Mouse (Mus musculus): Measurements from ENCODE around the gene Pgm5.

The Pgm5 gene

GRCm38 (mm10) chr19:24785056-24785675, 76.5 kb downstream of the Pgm5 start:
- in situ Hi-C loops (cut with MboI; ENCODE audit: low sequenced_read_pairs), result no loop called here

GRCm38 (mm10) chr19:24783736-24784135, 77.9 kb downstream of the Pgm5 start:
- in situ Hi-C loops (cut with MboI; ENCODE audit: low sequenced_read_pairs), result no loop called here

DNA sequence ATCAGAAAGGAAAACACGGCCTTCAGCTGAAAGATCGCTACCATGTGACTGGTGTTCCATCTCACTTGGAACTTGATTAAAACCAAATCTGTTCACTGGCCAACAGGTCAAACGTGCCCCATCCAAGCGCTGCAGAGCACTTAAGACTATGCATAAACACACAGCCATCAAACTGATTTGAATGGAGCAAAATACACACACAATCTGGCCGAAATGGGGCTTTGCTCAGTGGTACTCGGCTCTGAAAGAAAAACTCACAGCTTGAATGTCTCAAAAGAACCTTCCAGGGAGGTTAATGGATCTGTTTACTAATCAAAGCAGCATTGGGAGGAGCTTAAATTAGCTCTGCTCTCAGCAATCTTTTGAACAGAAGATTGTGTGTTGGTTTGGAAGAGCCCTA, 81.7 kb downstream of the Pgm5 start:
- in situ Hi-C loops (cut with MboI; ENCODE audit: low sequenced_read_pairs), result no loop called here

GRCm38 (mm10) chr19:24770345-24770744, 91.3 kb downstream of the Pgm5 start:
- in situ Hi-C loops (cut with MboI; ENCODE audit: low sequenced_read_pairs), result no loop called here

- in situ Hi-C loops (cut with MboI; ENCODE audit: low sequenced_read_pairs), result no loop called here
These were observed 94.3 kb downstream of the Pgm5 start for GRCm38 (mm10) chr19:24767401-24767800.

GRCm38 (mm10) chr19:24762473-24763149, 99.0 kb downstream of the Pgm5 start:
- in situ Hi-C loops (cut with MboI; ENCODE audit: low sequenced_read_pairs), result no loop called here

- in situ Hi-C loops (cut with MboI; ENCODE audit: low sequenced_read_pairs), result no loop called here
These were observed 105.0 kb downstream of the Pgm5 start for GRCm38 (mm10) chr19:24756627-24757026.

- in situ Hi-C loops (cut with MboI; ENCODE audit: low sequenced_read_pairs), result no loop called here
These were observed 107.2 kb downstream of the Pgm5 start for GRCm38 (mm10) chr19:24754440-24754785.

DNA sequence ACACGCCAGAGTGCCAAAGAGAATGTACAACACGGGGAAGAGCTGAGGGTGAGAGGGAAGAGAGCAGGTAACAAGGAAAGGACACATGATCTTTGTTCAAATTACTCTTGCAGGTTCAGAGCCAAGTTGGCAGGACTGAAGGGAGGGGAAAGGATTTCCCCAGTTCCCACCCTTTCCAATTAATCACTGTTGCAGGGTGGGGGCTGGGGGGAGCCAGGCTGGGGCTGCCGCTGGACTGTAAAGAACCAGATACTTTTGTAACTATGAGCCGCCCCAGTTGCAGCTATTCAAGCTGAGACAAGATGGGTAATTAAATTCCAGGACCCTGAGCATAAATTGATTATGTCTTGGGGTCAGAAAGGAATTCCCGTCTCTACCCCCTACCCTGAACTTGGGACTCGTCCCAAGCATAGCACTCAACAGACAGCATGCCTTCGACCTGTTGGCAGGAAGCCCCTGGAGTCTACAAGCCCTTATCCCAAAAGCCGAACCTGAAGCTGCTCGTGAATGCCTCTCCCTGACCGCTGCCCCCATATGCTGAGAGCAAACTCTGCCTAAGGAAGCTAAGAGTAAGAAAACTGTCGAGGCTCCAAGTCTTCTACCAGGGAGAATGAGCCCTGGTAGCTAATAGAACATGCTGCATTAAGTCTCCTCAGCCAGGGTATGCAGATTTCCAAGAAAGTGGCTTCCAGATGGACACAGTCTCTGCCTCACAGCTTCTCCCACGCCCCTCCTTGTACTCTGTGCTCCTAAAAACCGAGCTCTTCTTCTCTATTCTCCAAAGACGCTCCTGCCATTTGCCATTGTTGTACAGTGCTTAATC, 107.8 kb downstream of the Pgm5 start:
- in situ Hi-C loops (cut with MboI; ENCODE audit: low sequenced_read_pairs), result no loop called here

- in situ Hi-C loops (cut with MboI; ENCODE audit: low sequenced_read_pairs), result no loop called here
These were observed 108.6 kb downstream of the Pgm5 start for GRCm38 (mm10) chr19:24752873-24753538.

DNA sequence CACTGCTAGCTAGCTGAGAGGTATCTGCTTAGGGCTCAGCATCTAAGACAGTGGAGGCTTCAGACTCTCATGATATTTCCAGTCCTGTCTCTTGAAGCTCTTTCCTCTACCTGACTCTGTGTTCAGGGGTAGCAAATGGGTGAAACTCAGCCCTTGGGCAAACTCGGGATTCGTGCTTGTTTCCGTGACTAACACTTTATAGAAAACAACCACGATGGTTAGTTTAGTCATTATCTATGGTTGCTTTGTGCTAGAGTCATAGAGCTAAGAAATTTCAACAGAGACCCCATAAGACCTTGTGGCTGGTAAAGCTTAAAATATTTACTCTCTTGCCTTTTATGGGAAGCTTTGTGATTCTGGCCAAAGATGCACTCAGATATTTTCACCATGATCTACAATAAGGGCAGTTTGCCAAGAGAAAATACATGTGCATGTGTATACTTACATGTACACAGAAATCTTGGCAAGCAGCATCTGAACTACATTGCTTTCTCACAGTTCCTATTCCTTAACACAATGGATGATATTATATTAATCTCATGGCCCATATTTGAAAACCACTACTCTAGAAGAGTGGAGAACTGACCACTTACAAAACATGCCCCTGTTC, 115.3 kb downstream of the Pgm5 start:
- in situ Hi-C loops (cut with MboI; ENCODE audit: low sequenced_read_pairs), result no loop called here

DNA sequence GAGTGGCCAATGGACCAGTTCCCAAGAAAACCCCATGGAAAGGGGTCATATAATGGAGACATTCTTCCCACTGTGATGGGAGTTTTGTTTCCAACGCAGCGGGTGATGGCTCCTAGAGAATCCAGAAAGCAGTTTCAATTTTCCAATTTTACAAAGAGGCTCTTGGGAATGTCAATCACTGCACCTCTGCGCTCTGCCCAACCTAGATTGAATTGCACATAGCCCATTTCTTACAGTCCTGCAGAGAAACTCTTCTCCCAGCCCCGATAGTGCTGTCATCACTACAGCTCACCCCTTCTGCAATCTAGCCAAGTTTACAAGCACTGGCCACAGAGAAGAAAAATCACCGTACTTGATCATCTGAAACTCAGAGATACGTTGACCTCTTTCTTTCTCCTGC, 119.0 kb downstream of the Pgm5 start:
- in situ Hi-C loops (cut with MboI; ENCODE audit: low sequenced_read_pairs), result no loop called here

GRCm38 (mm10) chr19:24738786-24739185, 122.9 kb downstream of the Pgm5 start:
- in situ Hi-C loops (cut with MboI; ENCODE audit: low sequenced_read_pairs), result no loop called here

DNA sequence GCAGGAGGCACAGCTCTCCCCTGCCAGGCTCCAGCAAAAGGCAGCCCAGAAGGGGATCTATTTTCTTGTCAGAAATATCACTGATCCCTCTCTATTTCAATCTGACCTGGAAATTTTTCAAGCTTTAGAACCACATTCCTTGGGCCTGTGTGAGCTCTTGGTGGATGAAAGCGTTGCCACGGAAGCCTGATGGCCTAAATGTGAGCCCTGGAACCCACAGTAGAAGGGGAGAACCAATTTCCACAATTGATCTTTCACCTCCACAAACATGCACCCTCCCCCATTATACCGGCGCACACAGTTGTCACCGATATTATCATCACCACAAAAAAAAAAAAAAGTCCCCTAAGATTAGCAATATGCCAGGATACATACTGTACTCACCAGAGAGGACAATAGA, 123.6 kb downstream of the Pgm5 start:
- in situ Hi-C loops (cut with MboI; ENCODE audit: low sequenced_read_pairs), result no loop called here

DNA sequence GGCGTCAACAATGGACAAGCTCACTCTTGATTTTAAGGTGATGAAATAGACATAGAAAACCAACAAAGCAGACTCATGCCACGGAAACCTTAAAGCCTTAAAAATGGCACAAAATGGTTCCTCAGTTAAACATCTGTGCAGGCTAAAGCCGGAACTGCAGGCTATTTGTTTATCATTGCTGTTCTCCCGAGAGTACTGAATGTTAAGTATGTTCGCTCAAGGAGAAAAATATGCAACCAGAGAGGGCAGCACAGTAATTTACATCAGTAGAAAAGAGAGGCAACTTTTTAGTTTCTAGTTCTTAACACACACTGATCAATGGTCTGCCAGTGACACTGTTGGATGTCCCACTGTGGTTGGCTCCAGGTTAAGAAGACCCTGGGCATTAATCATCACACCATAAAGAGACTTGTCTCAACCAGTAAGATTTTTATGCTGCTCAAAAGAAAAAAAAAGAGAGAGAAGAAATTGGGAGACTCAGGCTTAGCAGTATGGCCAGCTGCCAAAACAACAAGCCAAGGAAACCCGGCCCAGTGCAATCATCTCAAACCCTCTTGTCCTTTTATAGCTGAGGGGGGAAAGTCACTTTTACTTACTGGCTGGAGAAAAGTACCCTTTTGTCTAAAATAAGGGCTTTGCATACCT, 126.0 kb downstream of the Pgm5 start:
- in situ Hi-C loops (cut with MboI; ENCODE audit: low sequenced_read_pairs), result no loop called here

DNA sequence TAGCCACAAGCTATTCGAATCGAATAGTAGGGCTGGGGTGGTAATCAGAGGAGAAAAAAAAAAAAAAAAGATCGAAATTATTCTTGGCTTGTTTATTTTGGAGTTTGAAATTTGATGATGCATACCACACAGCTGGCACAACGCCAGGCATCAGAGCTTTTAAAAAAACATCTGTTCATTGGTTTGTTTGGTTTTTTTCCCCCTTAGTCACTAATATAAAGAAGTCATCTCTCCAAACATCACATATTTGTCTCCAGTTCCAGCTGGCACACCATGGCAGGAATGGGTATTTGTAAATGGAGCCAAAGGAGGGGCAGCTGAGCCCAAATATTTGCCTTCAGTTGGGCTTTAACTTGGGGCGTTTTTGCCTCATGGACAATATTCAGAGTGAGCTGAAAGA, 131.0 kb downstream of the Pgm5 start:
- in situ Hi-C loops (cut with MboI; ENCODE audit: low sequenced_read_pairs), result no loop called here

- in situ Hi-C loops (cut with MboI; ENCODE audit: low sequenced_read_pairs), result no loop called here
These were observed 137.3 kb downstream of the Pgm5 start for GRCm38 (mm10) chr19:24724362-24724761.

GRCm38 (mm10) chr19:24720448-24720847, 141.2 kb downstream of the Pgm5 start:
- in situ Hi-C loops (cut with MboI; ENCODE audit: low sequenced_read_pairs), result no loop called here

DNA sequence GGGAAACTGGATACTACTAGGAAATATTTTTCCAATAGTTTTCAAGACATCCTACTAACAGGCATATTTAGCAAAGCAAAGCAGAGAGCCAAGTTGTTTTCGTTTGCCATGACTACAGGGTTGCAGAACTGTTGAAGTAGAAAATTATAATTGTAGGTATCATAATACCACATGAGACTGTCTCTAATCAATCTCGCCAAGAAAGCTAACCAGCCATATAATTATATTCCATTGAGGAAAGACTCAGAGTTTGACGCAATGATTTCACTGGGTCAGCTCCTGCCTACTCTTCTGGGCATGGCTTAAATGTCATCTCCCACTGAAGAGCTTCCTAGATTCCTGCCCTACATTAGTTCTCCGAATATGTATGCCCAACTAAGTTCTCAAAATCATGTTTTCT, 142.2 kb downstream of the Pgm5 start:
- in situ Hi-C loops (cut with MboI; ENCODE audit: low sequenced_read_pairs), result no loop called here

DNA sequence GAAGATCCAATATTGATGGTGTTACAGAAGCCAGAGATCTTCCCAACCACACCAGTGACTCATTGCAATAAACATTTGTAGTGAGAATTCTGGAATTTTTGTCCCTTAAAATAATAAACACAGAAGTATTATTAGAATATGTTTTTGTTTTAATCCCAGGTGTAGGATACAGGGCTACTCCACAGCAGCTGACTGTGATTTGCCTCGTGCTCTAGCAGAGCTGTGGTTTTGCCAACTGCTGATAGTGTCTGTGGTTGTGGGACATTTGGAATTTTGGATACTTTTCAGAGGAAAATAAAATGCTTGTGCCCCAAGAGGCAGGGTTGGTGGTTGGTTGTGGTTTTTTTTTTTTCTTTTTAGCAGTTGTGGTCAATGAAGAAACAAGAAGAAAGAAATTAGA, 143.6 kb downstream of the Pgm5 start:
- in situ Hi-C loops (cut with MboI; ENCODE audit: low sequenced_read_pairs), result no loop called here
